Mouse (Mus musculus) hindbrain, embryonic 11.5 days (tissue): Measurements from ENCODE around the gene Acbd6. TPM values are rescaled to one million over a fixed set of nuclear protein-coding genes. Genes with fewer than 3 reads are reported as not detected.

ENCODE experiments used
- ATAC-seq: fragments of 200-750 bp; cut with Nextera tagmentation; 2 replicates; pipeline ENCODE4 v1.8.0; 2017; ENCODE audit warnings: mild to moderate bottlenecking, moderate TSS enrichment, moderate library complexity; ENCODE audit not compliant: low FRiP score
- DNase-seq: peaks from one replicate; pipeline ENCODE4 v3.0.0-alpha.2; 2015; ENCODE audit warnings: low spot score
- H3K27ac ChIP-seq: fragments of 300-500 bp; sonication (generic); 2 replicates; pipeline ENCODE4 v1.5.1; 2014; ENCODE audit warnings: mild to moderate bottlenecking, low read depth, low read length
- H3K27me3 ChIP-seq: fragments of 300-500 bp; sonication (generic); 2 replicates; pipeline ENCODE4 v1.6.1; 2014; ENCODE audit warnings: mild to moderate bottlenecking, low read length, moderate library complexity, mixed read lengths; ENCODE audit not compliant: control insufficient read depth, insufficient read depth
- H3K36me3 ChIP-seq: fragments of 300-500 bp; sonication (generic); 2 replicates; pipeline ENCODE4 v1.6.1; 2014; ENCODE audit warnings: mild to moderate bottlenecking, low read length, moderate library complexity, mixed read lengths; ENCODE audit not compliant: control insufficient read depth, insufficient read depth
- H3K4me1 ChIP-seq: fragments of 300-500 bp; sonication (generic); replicated peaks from 2 replicates; pipeline ENCODE4 v1.6.1; 2014; ENCODE audit warnings: low read length, mixed read lengths; ENCODE audit not compliant: control insufficient read depth, insufficient read depth
- H3K4me2 ChIP-seq: fragments of 300-500 bp; sonication (generic); replicated peaks from 2 replicates; pipeline ENCODE4 v1.6.1; 2014; ENCODE audit warnings: mild to moderate bottlenecking, low read depth, low read length
- H3K4me3 ChIP-seq: fragments of 300-500 bp; sonication (generic); 2 replicates; pipeline ENCODE4 v1.5.1; 2014; ENCODE audit warnings: low read depth, low read length
- H3K9ac ChIP-seq: fragments of 300-500 bp; sonication (generic); 2 replicates; pipeline ENCODE4 v1.6.1; 2014; ENCODE audit warnings: low read depth, low read length
- H3K9me3 ChIP-seq: fragments of 300-500 bp; sonication (generic); 2 replicates; pipeline ENCODE4 v1.6.1; 2016; ENCODE audit warnings: low read length; ENCODE audit not compliant: control insufficient read depth
- WGBS: fragments of 180-500 bp; shearing (Covaris S2); extraction: QIAGEN DNeasy Blood & Tissue Kit; methylation state at CpG from one replicate; pipeline ENCODE4 v1.1.7; 2014; 5-methylcytosine and 5-hydroxymethylcytosine counted together
- polyA plus RNA-seq: library from polyadenylated mRNA; unstranded; fragments of >200 nt; fragmentation: Nextera tagmentation; extraction: Ambion mirVana; gene quantifications from 2 replicates; pipeline ENCODE4 v1.2.1, GENCODE M21; 2014

Gene Acbd6
- polyA plus RNA-seq, 1 experiment from 2014 or later = 79.9 TPM

- ATAC-seq (no peak), DNase-seq (no peak)
- WGBS = 94% methylated on average over 12 of the region's 12 CpGs
- no peaks in the 10 kb centered on the region for H3K9me3 ChIP-seq
- peaks cover 2% of the 10 kb centered on the region; the same call in 1 of the 2 replicates for H3K4me1 ChIP-seq
- no peak overlapping the region for H3K9ac ChIP-seq
- no peak overlapping the region for H3K4me2 ChIP-seq
- H3K27ac ChIP-seq = no peak overlapping the region
- peaks cover 13% of the 10 kb centered on the region for H3K27me3 ChIP-seq
- no peak overlapping the region for H3K4me3 ChIP-seq
- H3K36me3 ChIP-seq = no peaks in the 10 kb centered on the region
Measured at GRCm38 (mm10) chr1:155717301-155717700, 159.4 kb downstream of the Acbd6 start.

- Histone ChIP-seq H3K9ac (no peak overlapping the region), H3K4me1 (peaks cover 3% of the 10 kb centered on the region; the same call in 1 of the 2 replicates), H3K27ac (no peak overlapping the region), H3K36me3 (no peaks in the 10 kb centered on the region), H3K4me3 (no peak overlapping the region), H3K27me3 (peaks cover 23% of the 10 kb centered on the region), H3K9me3 (no peaks in the 10 kb centered on the region), H3K4me2 (no peak overlapping the region)
- no peak for ATAC-seq
- no peak for DNase-seq
- 73% methylated on average over 3 of the region's 3 CpGs for WGBS
Measured at GRCm38 (mm10) chr1:155718851-155719250, 160.9 kb downstream of the Acbd6 start.

- Histone ChIP-seq H3K4me1 (peaks cover 3% of the 10 kb centered on the region; the same call in 1 of the 2 replicates), H3K9me3 (no peaks in the 10 kb centered on the region), H3K27ac (no peak overlapping the region), H3K4me2 (no peak overlapping the region), H3K36me3 (no peaks in the 10 kb centered on the region), H3K27me3 (peaks cover 35% of the 10 kb centered on the region), H3K4me3 (no peak overlapping the region), H3K9ac (no peak overlapping the region)
- 68% methylated on average over 5 of the region's 5 CpGs for WGBS
- ATAC-seq = no peak
- no peak for DNase-seq
Measured at GRCm38 (mm10) chr1:155720006-155720405, 162.1 kb downstream of the Acbd6 start.

- WGBS = 35% methylated on average over 8 of the region's 8 CpGs
- H3K4me1 ChIP-seq = peaks cover 3% of the 10 kb centered on the region; the same call in 1 of the 2 replicates
- no peak overlapping the region for H3K9ac ChIP-seq
- peak; percentile 71 for DNase-seq
- ATAC-seq = no peak
- no peak overlapping the region for H3K4me2 ChIP-seq
- H3K36me3 ChIP-seq = no peaks in the 10 kb centered on the region
- no peaks in the 10 kb centered on the region for H3K9me3 ChIP-seq
- peaks cover 35% of the 10 kb centered on the region for H3K27me3 ChIP-seq
- H3K27ac ChIP-seq = no peak overlapping the region
- H3K4me3 ChIP-seq = no peak overlapping the region
Measured at GRCm38 (mm10) chr1:155721443-155721842, 163.5 kb downstream of the Acbd6 start.

- no peak overlapping the region for H3K4me2 ChIP-seq
- peaks cover 35% of the 10 kb centered on the region for H3K27me3 ChIP-seq
- H3K9ac ChIP-seq = no peak overlapping the region
- no peaks in the 10 kb centered on the region for H3K9me3 ChIP-seq
- WGBS = 2% methylated on average over 13 of the region's 13 CpGs
- H3K4me1 ChIP-seq = peaks cover 3% of the 10 kb centered on the region; the same call in 1 of the 2 replicates
- no peaks in the 10 kb centered on the region for H3K36me3 ChIP-seq
- DNase-seq = peak; percentile 74
- no peak overlapping the region for H3K4me3 ChIP-seq
- no peak overlapping the region for H3K27ac ChIP-seq
- peak; percentile 23; the same call in 1 of the 2 replicates for ATAC-seq
Measured at GRCm38 (mm10) chr1:155722185-155722584, 164.3 kb downstream of the Acbd6 start.

- Histone ChIP-seq H3K4me2 (no peak overlapping the region), H3K4me3 (no peak overlapping the region), H3K9ac (no peak overlapping the region), H3K9me3 (no peaks in the 10 kb centered on the region), H3K27ac (no peak overlapping the region), H3K27me3 (peaks cover 54% of the 10 kb centered on the region), H3K36me3 (no peaks in the 10 kb centered on the region), H3K4me1 (peaks cover 3% of the 10 kb centered on the region)
- DNase-seq = no peak
- WGBS = 68% methylated on average over 3 of the region's 3 CpGs
- ATAC-seq = no peak
Measured at GRCm38 (mm10) chr1:155724301-155724700, 166.4 kb downstream of the Acbd6 start.

- Histone ChIP-seq H3K9me3 (no peaks in the 10 kb centered on the region), H3K27me3 (peaks cover 65% of the 10 kb centered on the region), H3K27ac (no peak overlapping the region), H3K36me3 (no peaks in the 10 kb centered on the region), H3K4me1 (peaks cover 3% of the 10 kb centered on the region), H3K4me3 (no peak overlapping the region), H3K4me2 (no peak overlapping the region), H3K9ac (no peak overlapping the region)
- ATAC-seq (no peak), DNase-seq (no peak)
- WGBS = 71% methylated on average over 2 of the region's 2 CpGs
Measured at GRCm38 (mm10) chr1:155725876-155726275, 168.0 kb downstream of the Acbd6 start.

- H3K4me3 ChIP-seq = no peak overlapping the region
- H3K4me1 ChIP-seq = no peaks in the 10 kb centered on the region; the same call in 1 of the 2 replicates
- H3K9me3 ChIP-seq = no peaks in the 10 kb centered on the region
- H3K4me2 ChIP-seq = no peak overlapping the region
- 28% methylated on average over 10 of the region's 10 CpGs for WGBS
- no peaks in the 10 kb centered on the region for H3K36me3 ChIP-seq
- H3K9ac ChIP-seq = no peak overlapping the region
- peaks cover 72% of the 10 kb centered on the region for H3K27me3 ChIP-seq
- ATAC-seq (no peak), DNase-seq (no peak)
- no peak overlapping the region for H3K27ac ChIP-seq
Measured at GRCm38 (mm10) chr1:155727830-155728229, 169.9 kb downstream of the Acbd6 start.

GRCm38 (mm10) chr1:155729113-155729795, 171.3 kb downstream of the Acbd6 start:
- H3K4me3 ChIP-seq = peak overlapping the region; percentile 13; the same call in 1 of the 2 replicates
- peak; percentile 61 for ATAC-seq

More at GRCm38 (mm10) chr1:155729113-155729795, 171.3 kb downstream of the Acbd6 start:
- Histone ChIP-seq H3K9ac (no peak overlapping the region), H3K36me3 (no peaks in the 10 kb centered on the region), H3K4me2 (peak overlapping the region; percentile 9; the same call in 1 of the 2 replicates), H3K27ac (no peak overlapping the region), H3K27me3 (peaks cover 72% of the 10 kb centered on the region), H3K4me1 (no peaks in the 10 kb centered on the region; the same call in 1 of the 2 replicates), H3K9me3 (no peaks in the 10 kb centered on the region)
- no peak for DNase-seq
- WGBS = 1% methylated on average over 23 of the region's 23 CpGs
